Mouse (Mus musculus): Measurements from ENCODE around the gene Zfp213.

GRCm38 (mm10) chr17:23603542-23603941 lies 39.5 kb upstream of the Zfp213 start:
- TF ChIP-seq CTCF (IDR thresholded peaks at IDR 0.05; ENCODE audit: insufficient read depth, low read length): peak; percentile 36; the same call in 1 of the 2 replicates
- TF ChIP-seq POLR2A (IDR thresholded peaks at IDR 0.05; ENCODE audit: borderline replicate concordance, extremely low read depth, low read depth, low read length): no peak

Measured in lung, adult 2 months (tissue).